Mouse (Mus musculus) embryonic fibroblast, embryonic 13.5 days (primary cell): ENCODE data around the gene Hand2.

Source experiments
- CTCF ChIP-seq: IDR thresholded peaks from 2 replicates; pipeline ENCODE4 v1.5.1; 2011; ENCODE audit warnings: mild to moderate bottlenecking, control low read depth, low read length, moderate library complexity, borderline replicate concordance; ENCODE audit not compliant: insufficient read depth
- POLR2A ChIP-seq: IDR thresholded peaks from 2 replicates; pipeline ENCODE4 v1.6.1; 2011; ENCODE audit warnings: low read depth, mild to moderate bottlenecking, control low read depth, low read length, moderate library complexity

DNA sequence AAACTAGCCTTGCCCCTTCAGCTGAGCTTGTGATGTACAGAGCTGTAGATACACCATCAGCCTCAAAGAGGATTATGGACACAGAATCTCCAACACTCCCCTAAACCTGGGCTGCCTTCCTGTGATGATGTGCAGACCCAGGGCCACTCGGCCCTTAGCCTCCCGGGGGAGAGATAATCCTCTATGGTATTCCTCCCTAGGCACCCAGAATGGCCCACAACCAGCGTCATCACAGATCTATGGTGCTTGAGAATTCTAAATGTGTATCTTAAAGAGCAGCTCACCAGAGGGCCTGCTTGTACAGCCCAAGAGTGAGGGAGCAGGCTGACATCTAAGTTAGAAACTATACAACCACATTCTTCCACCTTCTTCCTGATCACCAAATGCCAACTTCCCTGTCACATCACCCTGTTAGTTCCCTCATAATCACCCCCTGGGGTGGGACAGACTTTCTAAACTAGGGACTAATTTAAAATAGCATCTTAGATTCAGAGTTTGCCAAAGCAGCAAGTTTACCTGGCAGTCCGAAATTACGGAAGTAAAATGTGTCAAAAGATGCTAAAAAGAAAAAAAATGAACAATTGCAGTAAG is 2.8 kb upstream of the Hand2 start:
- TF ChIP-seq CTCF, result no peak
- no peak for TF ChIP-seq POLR2A
